Mouse (Mus musculus) myocyte (in vitro differentiated cells): ENCODE data around the gene Necab2.

ENCODE experiments used
- CEBPB ChIP-seq: IDR thresholded peaks from 2 replicates; pipeline ENCODE4 v1.6.1; 2011; ENCODE audit warnings: mild to moderate bottlenecking, moderate library complexity; ENCODE audit not compliant: poor library complexity, insufficient read depth, severe bottlenecking
- E2F4 ChIP-seq: IDR thresholded peaks from one replicate; pipeline ENCODE4 v1.6.1; 2011; ENCODE audit warnings: mild to moderate bottlenecking, control low read depth, moderate library complexity; ENCODE audit not compliant: insufficient read depth
- MAX ChIP-seq: IDR thresholded peaks from one replicate; pipeline ENCODE4 v1.6.1; 2011; ENCODE audit warnings: low read depth, mild to moderate bottlenecking, control low read depth
- MYOD1 ChIP-seq, 3 experiments: IDR thresholded peaks; one replicate each; pipeline ENCODE4 v1.6.1; 2011; ENCODE audit warnings: control low read depth in 2 of 3, low read depth in 2 of 3, mild to moderate bottlenecking in 2 of 3, moderate library complexity in 1 of 3; ENCODE audit not compliant: insufficient read length in 2 of 3, control insufficient read depth in 1 of 3
- MYOG ChIP-seq, 3 experiments: IDR thresholded peaks; one replicate each; pipeline ENCODE4 v1.6.1; 2011; ENCODE audit warnings: control low read depth in 2 of 3, low read depth in 2 of 3, mild to moderate bottlenecking in 2 of 3; ENCODE audit not compliant: insufficient read length in 2 of 3, control insufficient read depth in 1 of 3, insufficient read depth in 1 of 3
- POLR2A ChIP-seq: IDR thresholded peaks from one replicate; pipeline ENCODE4 v1.6.1; 2011; ENCODE audit warnings: low read depth, mild to moderate bottlenecking, control low read depth, moderate library complexity; ENCODE audit not compliant: insufficient read length
- POLR2AphosphoS2 ChIP-seq: IDR thresholded peaks from one replicate; pipeline ENCODE4 v1.6.1; 2011; ENCODE audit warnings: low read depth, control low read depth; ENCODE audit not compliant: insufficient read length
- REST ChIP-seq: IDR thresholded peaks from one replicate; pipeline ENCODE4 v1.6.1; 2011; ENCODE audit warnings: mild to moderate bottlenecking, control low read depth, moderate library complexity; ENCODE audit not compliant: insufficient read depth, insufficient read length
- SRF ChIP-seq: IDR thresholded peaks from one replicate; pipeline ENCODE4 v1.6.1; 2011; ENCODE audit warnings: low read depth; ENCODE audit not compliant: control insufficient read depth, insufficient read length
- TCF12 ChIP-seq: IDR thresholded peaks from one replicate; pipeline ENCODE4 v1.6.1; 2011; ENCODE audit warnings: mild to moderate bottlenecking, control low read depth; ENCODE audit not compliant: poor library complexity, insufficient read depth, severe bottlenecking
- TCF3 ChIP-seq: IDR thresholded peaks from one replicate; pipeline ENCODE4 v1.6.1; 2011; ENCODE audit warnings: low read depth, control low read depth; ENCODE audit not compliant: insufficient read length
- USF1 ChIP-seq: IDR thresholded peaks from one replicate; pipeline ENCODE4 v1.6.1; 2011; ENCODE audit warnings: low read depth, mild to moderate bottlenecking, control low read depth, moderate library complexity

GRCm38 (mm10) chr8:119439893-119440249 is 6.6 kb upstream of the Necab2 start:
- TF ChIP-seq USF1 (no peak), MAX (no peak), POLR2A (peak; percentile 32), E2F4 (no peak), TCF3 (peak; percentile 85), POLR2AphosphoS2 (no peak), TCF12 (no peak), CEBPB (no peak), MYOG (IDR thresholded peaks at IDR 0.05; ENCODE audit: control insufficient read depth in 1 of 3, insufficient read depth in 1 of 3, insufficient read length in 2 of 3, low read depth in 2 of 3) (peak; percentile 50 to 98 (median 97)), MYOD1 (IDR thresholded peaks at IDR 0.05; ENCODE audit: control insufficient read depth in 1 of 3, insufficient read length in 2 of 3, low read depth in 2 of 3) (peak; percentile 88 to 99 (median 99)), REST (no peak), SRF (peak; percentile 76)
